Mouse (Mus musculus) layer of hippocampus, postnatal 25 days (tissue): Measurements from ENCODE around the gene Srek1. TPM values are rescaled to one million over a fixed set of nuclear protein-coding genes. Genes with fewer than 3 reads are reported as not detected.

ENCODE experiments used
- DNase-seq, 2 experiments: peaks; one replicate each; pipeline ENCODE4 v3.0.0; 2022; ENCODE audit warnings: mixed read lengths in 2 of 2, low spot score in 1 of 2; ENCODE audit errors: extremely low spot score in 1 of 2
- total RNA-seq, 2 experiments: library from RNA; stranded (reverse); gene quantifications; 2 replicates each; pipeline ENCODE4 v1.2.3; 2021

Gene Srek1
- total RNA-seq, 2 experiments from 2014 or later: 63.4 to 95.1 TPM

- DNase-seq: no peak
Observed at GRCm38 (mm10) chr13:103735330-103736007, 38.9 kb downstream of the Srek1 start.

GRCm38 (mm10) chr13:103726872-103727271 is 47.5 kb downstream of the Srek1 start:
- DNase-seq: no peak

GRCm38 (mm10) chr13:103711406-103712025 is 62.9 kb downstream of the Srek1 start:
- peak in 1 of 2 experiments; percentile 54 for DNase-seq

GRCm38 (mm10) chr13:103710359-103710781 is 64.0 kb downstream of the Srek1 start:
- DNase-seq: peak in 1 of 2 experiments; percentile 52

GRCm38 (mm10) chr13:103705436-103705978 is 68.9 kb downstream of the Srek1 start:
- no peak for DNase-seq

- DNase-seq: no peak
Observed at GRCm38 (mm10) chr13:103703833-103704232, 70.6 kb downstream of the Srek1 start.

GRCm38 (mm10) chr13:103703386-103703785 is 71.0 kb downstream of the Srek1 start:
- peak; percentile 65 to 93 for DNase-seq

- DNase-seq: no peak
Observed at GRCm38 (mm10) chr13:103702266-103702665, 72.1 kb downstream of the Srek1 start.

- no peak for DNase-seq
Observed at GRCm38 (mm10) chr13:103700752-103701151, 73.7 kb downstream of the Srek1 start.

GRCm38 (mm10) chr13:103697993-103698392 is 76.4 kb downstream of the Srek1 start:
- DNase-seq: no peak

GRCm38 (mm10) chr13:103696164-103696563 is 78.2 kb downstream of the Srek1 start:
- DNase-seq: peak in 1 of 2 experiments; percentile 65

- DNase-seq: no peak
Observed at GRCm38 (mm10) chr13:103695456-103695855, 79.0 kb downstream of the Srek1 start.

Other genes with a start within 250 kb of the Srek1 start
- gene Erbin, start 145.9 kb upstream of the Srek1 start, total RNA-seq: 10 to 100 TPM; 39.7 to 40.9 TPM